Mouse (Mus musculus) G1E (cell line): ENCODE results near the gene Gna15.

Experiments used
- CTCF ChIP-seq: IDR thresholded peaks from 2 replicates; pipeline ENCODE4 v1.5.1; 2012; ENCODE audit warnings: low read depth, low read length, inconsistent platforms, mixed read lengths
- GATA1 ChIP-seq: IDR thresholded peaks from 2 replicates; pipeline ENCODE4 v1.6.1; 2012; ENCODE audit warnings: borderline replicate concordance, low read length, inconsistent platforms, mixed read lengths
- GATA2 ChIP-seq: IDR thresholded peaks from 2 replicates; pipeline ENCODE4 v1.6.1; 2012; ENCODE audit warnings: low read depth, low read length, inconsistent platforms, borderline replicate concordance
- POLR2AphosphoS5 ChIP-seq: IDR thresholded peaks from 2 replicates; pipeline ENCODE4 v1.6.1; 2012; ENCODE audit warnings: low read depth, low read length, inconsistent platforms; ENCODE audit not compliant: insufficient replicate concordance
- TAL1 ChIP-seq: conservative IDR thresholded peaks from 2 replicates; pipeline ENCODE4 v1.6.1; 2012; ENCODE audit warnings: low read depth, low read length, inconsistent platforms, mixed read lengths

GRCm38 (mm10) chr10:81459399-81459798 lies 64.6 kb downstream of the Gna15 start:
- TF ChIP-seq CTCF (no peak), GATA1 (no peak), POLR2AphosphoS5 (no peak), GATA2 (no peak), TAL1 (no peak)
